In the genomic region with DNA sequence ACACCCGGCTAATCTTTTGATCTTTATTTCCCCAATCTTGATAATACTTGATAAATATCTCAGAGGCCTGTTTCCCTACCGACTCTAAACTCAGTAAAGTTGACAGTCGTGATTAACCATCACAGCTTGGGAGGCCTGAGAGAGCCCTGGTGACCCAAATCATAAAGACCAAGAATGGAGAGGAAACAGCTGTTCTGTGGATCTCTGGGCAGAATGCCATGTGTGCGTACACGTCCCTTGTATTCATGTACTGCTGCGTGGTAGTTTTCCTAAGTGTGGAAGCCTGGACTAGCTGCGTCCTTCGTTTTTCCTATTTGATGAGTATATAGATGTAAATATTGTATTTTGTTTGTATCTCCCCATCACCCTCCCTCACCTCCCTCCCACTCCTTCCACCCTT, we compare ENCODE assay signal across 10 mouse cellular contexts. TPM values are rescaled to one million over a fixed set of nuclear protein-coding genes. Genes with fewer than 3 reads are reported as not detected.
DNase-seq lines count a peak whose midpoint lies in the region; ATAC-seq lines count a peak whose summit lies in the region.
"Had no signal": no experiment of that assay in that cellular context is flagged by ENCODE, and none has a peak within 500 bp of the region (broad histone marks: within the 10 kb centered on the region; RNA-seq: fewer than 3 reads in every experiment).

No protein-coding gene starts in this region.

- peak; percentile 58; the same call in 1 of the 2 replicates for ATAC-seq in frontal cortex, adult (ENCODE audit: low TSS enrichment)
- no peak for ATAC-seq in heart, embryonic 16.5 days (replicated peaks; ENCODE audit: extremely low read depth, insufficient read depth, low FRiP score)

- no peak for DNase-seq in frontal cortex, postnatal 10 days (ENCODE audit: low spot score in 2 of 2)
- DNase-seq in left cerebral cortex, postnatal 14 days (ENCODE audit: low spot score in 2 of 2), result peak; percentile 38 to 51
- no peak for DNase-seq in left cerebral cortex, adult 8-10 months (ENCODE audit: low spot score in 2 of 2)
- DNase-seq in kidney, postnatal 36 days, result peak; percentile 40 to 45
- DNase-seq in thymus, postnatal 14 days, result no peak
- no peak for DNase-seq in B cell, adult 2 months
- DNase-seq: adrenal gland, adult 8-10 months; cerebellum, adult 11-12 months had no signal

- peaks cover 7% of the 10 kb centered on the region for H3K4me1 ChIP-seq in heart, embryonic 16.5 days (ENCODE audit: control insufficient read depth, insufficient read depth, low read length)

- no peaks in the 10 kb centered on the region for H3K27me3 ChIP-seq in heart, embryonic 16.5 days (ENCODE audit: control insufficient read depth, insufficient read depth, low read length)

- H3K4me2 ChIP-seq in heart, embryonic 16.5 days (ENCODE audit: low read depth, low read length), result no peak overlapping the region

- no peaks in the 10 kb centered on the region for H3K9me3 ChIP-seq in heart, embryonic 16.5 days (replicated peaks; ENCODE audit: control insufficient read depth, low read length)

- no peak overlapping the region for H3K9ac ChIP-seq in heart, embryonic 16.5 days (ENCODE audit: low read length)

- intact Hi-C loops in left cerebral cortex, postnatal 14 days (cut with DNase I), result no loop called here

- H3K27ac ChIP-seq in heart, embryonic 16.5 days (ENCODE audit: low read length), result peak overlapping the region; percentile 33; the same call in 1 of the 2 replicates

- 57% methylated on average over 8 of the region's 8 CpGs for WGBS in heart, embryonic 16.5 days

- peaks cover 8% of the 10 kb centered on the region for H3K36me3 ChIP-seq in heart, embryonic 16.5 days (ENCODE audit: control insufficient read depth, insufficient read depth)

- no peak overlapping the region for H3K4me3 ChIP-seq in heart, embryonic 16.5 days (ENCODE audit: low read length)

RNA-seq across cellular contexts. Expression of a gene that starts 47.7 kb away (rescaled TPM):
- total RNA-seq in left cerebral cortex, postnatal 14 days (2021), result 1 to 10 TPM; 3.0 to 3.3 TPM
- total RNA-seq in left cerebral cortex, adult 8-10 months (2022), result 1 to 10 TPM; 3.9 to 4.7 (median 4.4) TPM
- 1.0 and 1.1 TPM in 2 replicates for polyA plus RNA-seq in heart, embryonic 16.5 days (2015; fragmentation: Nextera tagmentation; extraction: Ambion mirVana)

RNA-seq across cellular contexts. Expression of a gene that starts 48.2 kb away (rescaled TPM):
- 10 to 100 TPM; 36.8 to 39.6 TPM for total RNA-seq in left cerebral cortex, postnatal 14 days (2021)
- total RNA-seq in left cerebral cortex, adult 8-10 months (2022), result 10 to 100 TPM; 16.7 to 29.3 (median 22.5) TPM
- 41.3 and 42.8 TPM in 2 replicates for polyA plus RNA-seq in heart, embryonic 16.5 days (2015; fragmentation: Nextera tagmentation; extraction: Ambion mirVana)

Comparison
In these comparisons a context has a peak if more than half of its experiments do, and no peak if none do; other contexts are left out.
1. DNase-seq: peak in left cerebral cortex, postnatal 14 days (2 of 2) and kidney, postnatal 36 days (2 of 2); none in frontal cortex, postnatal 10 days (0 of 2), left cerebral cortex, adult 8-10 months (0 of 2), thymus, postnatal 14 days (single experiment) and B cell, adult 2 months (0 of 2).